Mouse (Mus musculus): Measurements from ENCODE around the gene Ppp1r14a. TPM values are rescaled to one million over a fixed set of nuclear protein-coding genes. Genes with fewer than 3 reads are reported as not detected.

The Ppp1r14a gene
- total RNA-seq, 2 experiments from 2014 or later: 16.8 to 18.3 TPM

DNA sequence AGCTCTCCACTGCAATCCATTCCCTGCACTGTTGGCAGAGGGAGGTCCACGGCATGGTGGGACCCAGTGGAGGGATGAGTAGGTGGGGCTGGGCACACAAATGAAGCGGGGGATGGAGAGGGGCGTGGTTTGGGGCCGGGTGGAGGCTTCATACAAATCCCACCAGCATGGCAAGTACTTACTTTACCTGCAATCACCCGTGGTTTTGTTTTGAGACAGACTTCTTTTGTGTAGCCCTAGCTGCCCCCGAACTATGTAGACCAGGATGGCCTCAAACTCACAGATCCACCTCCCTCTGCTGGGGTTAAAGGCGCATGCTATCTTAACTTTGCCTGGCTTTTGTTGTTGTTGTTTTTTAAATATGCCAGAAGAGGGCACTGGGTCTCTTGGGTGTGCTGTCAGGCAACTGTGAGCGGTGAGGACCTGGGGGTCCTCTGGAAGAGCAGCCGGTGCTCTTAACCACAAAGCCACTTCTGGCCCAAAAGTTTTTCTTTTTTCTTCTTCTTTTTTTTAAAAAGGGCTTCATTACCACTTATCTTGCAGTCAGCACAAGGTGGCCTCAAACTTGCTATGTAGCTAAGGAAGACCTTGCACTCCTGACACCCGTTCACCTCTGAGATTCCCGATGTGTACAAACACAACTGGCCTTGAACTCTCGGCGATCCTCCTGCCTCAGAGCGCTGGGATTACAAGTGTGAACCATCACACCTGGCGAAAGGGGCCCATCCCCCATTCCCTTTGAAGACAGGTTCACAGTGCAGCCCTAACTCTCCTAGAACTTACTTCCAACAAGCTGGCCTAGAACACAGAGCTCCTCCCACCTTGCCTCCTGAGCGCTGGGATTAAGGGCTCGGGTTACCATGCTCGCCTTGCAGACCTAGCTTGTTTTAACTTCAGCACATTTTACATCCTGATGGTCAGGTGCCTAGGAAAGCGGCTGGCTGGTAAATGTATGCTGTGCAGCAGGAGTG, 30.5 kb downstream of the Ppp1r14a start:
- no peak for DNase-seq (ENCODE audit: low spot score in 2 of 2)

GRCm38 (mm10) chr7:29327087-29327486, 38.0 kb downstream of the Ppp1r14a start:
- no peak for DNase-seq (ENCODE audit: low spot score in 2 of 2)

- no peak for DNase-seq (ENCODE audit: low spot score in 2 of 2)
Measured at GRCm38 (mm10) chr7:29328984-29329383, 39.9 kb downstream of the Ppp1r14a start.

DNA sequence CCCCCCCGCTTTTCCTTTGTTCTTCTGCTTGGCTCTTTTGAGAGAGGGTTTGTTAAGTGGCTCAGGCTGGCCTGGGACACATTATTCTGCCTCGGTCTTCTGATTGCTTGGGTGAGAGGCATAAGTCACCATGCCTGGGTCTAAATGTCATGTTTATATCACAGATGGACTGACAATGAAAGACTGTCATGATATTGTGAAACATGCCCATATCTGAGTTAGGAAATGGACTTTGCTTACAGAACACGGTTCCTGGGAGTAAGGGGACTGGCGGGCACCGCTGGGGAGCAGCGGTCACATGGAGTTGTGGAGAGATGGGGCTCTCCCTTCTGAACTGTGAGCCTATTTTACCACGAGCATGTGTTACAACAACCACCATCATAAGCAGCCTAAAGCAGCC, 45.0 kb downstream of the Ppp1r14a start:
- no peak for DNase-seq (ENCODE audit: low spot score in 2 of 2)

DNA sequence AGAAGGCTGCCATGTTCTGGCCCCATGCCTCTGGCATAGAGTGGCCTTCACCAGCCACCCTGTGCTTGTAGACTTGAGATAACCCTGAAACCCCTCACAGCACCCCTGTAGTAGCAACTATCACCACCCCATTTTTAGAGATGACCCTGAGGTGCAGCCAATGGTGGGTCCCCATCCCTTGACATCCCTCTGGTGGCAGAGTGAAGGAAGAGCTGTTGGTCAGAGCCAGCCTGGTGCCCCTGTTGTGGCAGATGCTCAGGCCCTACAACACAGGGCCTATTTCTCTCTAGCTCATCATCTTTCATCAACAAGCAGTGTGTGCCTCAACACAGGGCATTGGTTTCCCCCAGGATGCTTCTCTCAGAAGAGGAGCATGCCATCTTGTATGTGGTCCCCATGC, 46.2 kb downstream of the Ppp1r14a start:
- no peak for DNase-seq (ENCODE audit: low spot score in 2 of 2)

DNA sequence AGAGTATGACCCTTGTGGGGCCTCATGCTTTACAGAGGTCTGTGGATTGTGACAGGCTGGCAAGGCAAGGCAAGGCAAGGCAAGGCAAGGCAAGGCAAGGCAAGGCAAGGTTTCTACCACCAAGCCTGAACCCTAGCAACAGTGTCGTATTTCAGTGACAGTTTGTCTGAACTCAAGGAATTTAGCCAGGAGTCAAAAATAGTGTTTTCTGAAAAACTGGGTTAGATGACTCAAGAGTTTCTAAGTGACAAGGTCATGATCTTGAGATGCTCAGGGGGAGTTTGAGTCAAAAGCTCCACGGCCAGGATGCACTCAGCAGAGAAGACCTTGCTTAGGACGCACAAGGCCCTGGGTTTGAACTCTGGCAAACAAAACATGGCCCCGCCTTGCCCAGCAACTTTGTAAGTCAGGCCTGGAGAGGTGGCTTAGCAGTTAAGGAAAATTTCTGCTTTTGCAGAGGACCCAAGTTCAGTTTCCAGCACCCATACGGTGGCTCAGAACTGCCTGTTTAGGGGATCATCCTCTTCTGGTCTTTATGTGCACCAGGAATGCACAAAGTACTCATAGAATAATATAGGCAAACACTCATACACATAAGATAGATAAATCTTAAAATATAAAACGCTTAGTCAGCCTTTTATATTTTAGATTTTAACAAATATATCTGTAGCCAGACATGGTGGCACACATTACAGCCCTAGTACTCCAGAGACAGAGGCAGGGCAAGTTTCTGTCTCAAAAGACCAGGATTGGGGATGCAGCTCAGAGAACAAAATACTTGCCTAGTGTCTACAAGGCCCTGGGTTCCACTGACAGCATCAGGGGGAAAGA, 46.9 kb downstream of the Ppp1r14a start:
- DNase-seq (ENCODE audit: low spot score in 2 of 2): no peak

- DNase-seq (ENCODE audit: low spot score in 2 of 2): no peak
Measured at GRCm38 (mm10) chr7:29336795-29337319, 47.7 kb downstream of the Ppp1r14a start.

GRCm38 (mm10) chr7:29337766-29338165, 48.7 kb downstream of the Ppp1r14a start:
- no peak for DNase-seq (ENCODE audit: low spot score in 2 of 2)

- no peak for DNase-seq (ENCODE audit: low spot score in 2 of 2)
Measured at GRCm38 (mm10) chr7:29338351-29338919, 49.3 kb downstream of the Ppp1r14a start.

GRCm38 (mm10) chr7:29338984-29339679, 50.0 kb downstream of the Ppp1r14a start:
- DNase-seq (ENCODE audit: low spot score in 2 of 2): no peak

- DNase-seq (ENCODE audit: low spot score in 2 of 2): no peak
Measured at GRCm38 (mm10) chr7:29340247-29340646, 51.1 kb downstream of the Ppp1r14a start.

GRCm38 (mm10) chr7:29340838-29341237, 51.7 kb downstream of the Ppp1r14a start:
- DNase-seq (ENCODE audit: low spot score in 2 of 2): no peak

DNA sequence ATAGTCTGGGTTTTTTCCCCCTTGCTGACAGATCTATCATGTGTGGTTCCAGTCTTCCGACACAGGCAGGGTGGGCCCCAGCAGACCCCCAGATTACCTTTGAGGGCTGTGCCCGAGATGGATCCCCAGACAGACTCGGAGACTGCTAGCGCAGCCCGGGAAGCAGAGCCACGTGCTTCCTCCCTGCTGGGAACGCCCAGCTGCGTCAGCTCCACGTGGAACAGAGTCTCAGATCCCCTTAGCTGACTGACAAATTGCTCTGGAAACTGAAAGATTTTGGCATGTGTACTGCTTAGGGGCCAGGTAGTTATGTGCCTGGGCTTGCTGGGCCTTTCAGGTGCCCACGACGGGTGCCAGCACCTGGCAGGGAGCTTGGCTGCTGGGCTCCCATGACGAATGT, 52.6 kb downstream of the Ppp1r14a start:
- no peak for DNase-seq (ENCODE audit: low spot score in 2 of 2)

DNA sequence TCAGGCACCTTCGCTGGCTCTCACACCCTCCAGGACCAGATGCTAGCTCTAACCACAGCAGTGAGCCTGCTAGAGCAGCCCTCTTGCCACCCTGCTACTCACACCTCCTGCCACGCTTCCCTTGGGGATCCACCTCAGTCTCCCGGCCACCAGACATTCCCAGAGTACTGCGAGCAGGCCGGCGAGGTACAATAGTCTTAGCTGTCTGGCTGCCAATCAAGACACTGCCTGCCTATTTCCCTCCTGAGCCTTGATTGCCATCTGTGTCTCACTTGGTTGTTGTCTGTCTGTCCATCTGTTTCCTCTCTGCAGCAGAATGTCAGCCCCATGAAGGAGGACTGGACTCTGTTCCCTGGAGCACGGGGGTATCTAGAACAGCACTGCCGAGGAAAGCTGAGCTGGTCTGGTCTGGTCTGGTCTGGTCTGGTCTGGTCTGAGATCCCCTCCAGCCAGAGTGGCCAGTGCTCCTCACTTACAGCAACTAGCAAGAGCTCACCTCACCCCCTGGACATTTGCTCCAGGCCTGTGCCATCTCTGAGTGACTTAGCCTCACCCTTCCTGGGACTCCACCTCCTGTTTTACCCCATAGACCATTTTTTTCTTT, 53.5 kb downstream of the Ppp1r14a start:
- DNase-seq (ENCODE audit: low spot score in 2 of 2): no peak

Other genes with a start within 250 kb of the Ppp1r14a start
- gene Ryr1, start 164.1 kb upstream of the Ppp1r14a start, total RNA-seq (2021): 1 to 10 TPM; 6.5 to 8.9 TPM
- 1 to 10 TPM; 1.4 TPM for gene Rasgrp4, start 154.5 kb upstream of the Ppp1r14a start, total RNA-seq (2021)
- 10 to 100 TPM; 33.8 to 40.2 TPM for gene Fam98c, start 133.1 kb upstream of the Ppp1r14a start, total RNA-seq (2021)
- 1 to 10 TPM; 1.6 to 1.9 TPM for gene Ggn, start 119.1 kb upstream of the Ppp1r14a start, total RNA-seq (2021)
- gene Spred3, start 118.9 kb upstream of the Ppp1r14a start, total RNA-seq (2021): 10 to 100 TPM; 50.2 to 53.6 TPM
- 100 to 1,000 TPM; 121 to 125 TPM for gene Psmd8, start 108.6 kb upstream of the Ppp1r14a start, total RNA-seq (2021)
- gene Catsperg1, start 75.3 kb upstream of the Ppp1r14a start, total RNA-seq (2021): 1 to 10 TPM; 1.1 to 1.5 TPM
- gene Kcnk6, start 56.8 kb upstream of the Ppp1r14a start, total RNA-seq (2021): 1 to 10 TPM; 3.0 to 3.1 TPM
- gene Yif1b, start 51.0 kb upstream of the Ppp1r14a start, total RNA-seq (2021): 10 to 100 TPM; 51.7 to 52.4 TPM
- gene 2200002D01Rik, start 40.8 kb upstream of the Ppp1r14a start, total RNA-seq (2021): under 1 TPM; 0.65 to 0.98 TPM
- 10 to 100 TPM; 27.6 to 33.5 TPM for gene Spint2, start 7.4 kb upstream of the Ppp1r14a start, total RNA-seq (2021)
- 100 to 1,000 TPM; 107 to 120 TPM for gene Dpf1, start 14.6 kb downstream of the Ppp1r14a start, total RNA-seq (2021)
- 10 to 100 TPM; 54.7 to 54.9 TPM for gene Sipa1l3, start 229.3 kb downstream of the Ppp1r14a start, total RNA-seq (2021)